Mouse (Mus musculus) cerebellum, adult 8-10 months (tissue): Measurements from ENCODE around the gene Chrnb1.

Source experiments
- DNase-seq: peaks from one replicate; pipeline ENCODE4 v3.0.0; 2022

Gene Chrnb1

DNA sequence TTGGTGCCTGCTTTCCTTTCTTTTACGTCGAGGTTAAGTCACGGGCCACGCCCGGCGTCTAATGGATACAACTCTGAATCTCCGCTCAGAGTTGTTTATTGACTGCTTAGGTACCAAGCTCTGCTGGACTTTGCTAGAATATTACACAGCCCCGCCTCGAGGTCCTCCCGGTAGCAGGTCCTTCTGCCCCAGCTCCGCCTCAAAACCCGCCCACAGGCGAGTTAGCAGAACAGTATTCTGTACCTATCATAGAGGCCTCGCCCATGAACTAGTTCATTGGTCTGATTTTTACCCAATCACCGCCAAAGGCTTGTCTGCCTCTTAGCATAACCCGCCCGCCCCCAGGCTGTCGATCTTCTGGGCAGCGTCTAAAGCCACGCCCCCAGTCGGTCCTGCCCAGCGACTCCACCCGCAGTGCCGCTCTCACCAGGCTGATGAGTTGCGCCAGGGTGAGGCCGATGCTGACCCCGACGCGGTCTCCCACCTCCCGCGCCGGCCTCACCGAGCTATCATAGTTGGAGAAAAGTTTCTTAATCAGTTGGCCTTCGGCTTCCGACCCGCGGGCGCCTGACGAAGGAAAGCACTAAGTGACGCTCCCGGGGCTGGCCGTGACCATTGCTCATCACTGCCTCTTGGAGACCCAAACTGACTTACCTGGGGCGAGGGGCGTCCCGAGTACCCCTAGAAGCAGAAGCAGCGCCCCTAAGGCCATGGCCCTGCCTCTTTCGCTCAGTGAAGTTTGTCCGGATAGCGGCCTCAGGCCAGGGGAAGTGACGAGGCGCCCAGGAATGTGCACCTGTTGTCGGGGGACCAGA is at the start of gene Chrnb1:
Gene Chrnb1, minus strand, starts transcription at position 776 of the 815 bp plus-strand sequence.
- DNase-seq: peak; percentile 84

DNA sequence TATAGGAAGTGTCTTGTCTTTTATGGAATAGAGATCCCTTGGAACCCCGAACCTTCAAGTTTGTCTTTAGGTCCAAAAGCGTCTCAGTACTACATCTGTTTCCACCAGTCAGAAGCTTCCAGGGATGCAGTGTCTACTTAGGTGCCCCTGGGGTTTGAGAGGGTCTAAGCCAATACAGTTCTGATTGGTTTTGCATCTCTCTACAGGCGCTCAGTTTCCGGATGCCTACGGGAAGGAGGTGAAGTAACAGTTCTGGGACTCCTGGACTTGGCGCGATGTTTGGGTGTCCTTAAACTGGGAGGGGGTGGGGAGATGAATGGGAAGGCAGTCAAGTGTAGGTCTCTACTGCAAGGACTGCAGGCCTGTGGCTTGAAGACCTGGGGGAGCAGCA is 43.0 kb upstream of the Chrnb1 start:
- no peak for DNase-seq

DNA sequence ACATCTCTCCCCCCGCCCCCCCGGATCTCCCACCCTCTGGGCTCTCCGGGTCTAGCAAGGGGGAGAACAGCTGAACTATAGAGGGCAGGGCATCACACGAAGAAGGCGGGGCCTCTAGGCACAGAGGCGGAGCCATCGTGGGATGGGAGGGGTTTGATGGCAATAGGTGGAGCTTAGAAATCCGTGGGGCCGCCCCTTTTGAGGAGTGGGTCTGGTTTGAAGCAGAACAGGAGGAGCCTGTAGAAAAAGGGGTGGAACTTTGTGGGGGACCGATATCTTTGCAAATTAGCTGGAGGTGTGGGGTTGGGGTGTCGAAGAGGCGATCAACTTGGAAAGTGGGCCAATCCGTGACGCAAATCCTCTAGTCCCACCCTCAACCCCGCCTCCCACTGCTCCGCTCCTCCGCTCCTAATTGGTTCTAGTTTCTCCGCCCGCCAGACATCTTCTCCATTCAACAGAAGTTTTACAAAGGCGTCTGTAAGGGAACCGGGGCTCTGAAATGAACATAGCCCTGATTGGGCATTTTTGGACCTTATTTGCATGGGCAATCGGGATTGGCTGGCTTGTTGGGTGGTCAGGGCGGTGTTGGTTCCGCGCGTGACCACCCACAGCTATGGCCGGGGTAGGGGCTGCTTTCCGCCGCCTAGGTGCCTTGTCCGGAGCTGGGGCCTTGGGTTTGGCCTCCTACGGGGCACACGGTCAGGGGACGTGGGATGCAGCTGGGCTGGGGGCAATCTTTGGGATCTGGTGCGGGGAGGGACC is 42.4 kb upstream of the Chrnb1 start, which contains the start of gene Tmem256:
Gene Tmem256, plus strand, starts transcription at position 563 of the 762 bp plus-strand sequence.
- DNase-seq: peak; percentile 97

DNA sequence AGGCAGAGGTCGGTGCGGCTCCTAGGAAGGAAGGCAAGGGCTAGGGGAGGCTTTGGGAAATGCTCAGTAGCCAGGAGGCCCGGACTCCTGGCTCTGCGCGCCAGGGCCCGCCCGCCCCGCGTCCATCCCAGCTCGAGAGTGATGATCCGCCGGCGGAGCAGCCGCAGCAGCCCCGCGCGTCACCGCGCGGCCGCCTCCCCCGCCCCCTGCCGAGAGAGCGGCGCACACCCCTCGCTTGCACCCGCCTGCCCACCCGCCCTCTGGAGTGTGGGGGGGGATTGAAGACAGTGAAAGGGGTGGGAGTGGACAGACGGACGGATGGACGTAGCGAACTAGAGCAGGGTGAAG is 41.8 kb upstream of the Chrnb1 start, which contains the start of gene Nlgn2:
Gene Nlgn2, minus strand, starts transcription at position 181 of the 348 bp plus-strand sequence.
- DNase-seq: no peak

DNA sequence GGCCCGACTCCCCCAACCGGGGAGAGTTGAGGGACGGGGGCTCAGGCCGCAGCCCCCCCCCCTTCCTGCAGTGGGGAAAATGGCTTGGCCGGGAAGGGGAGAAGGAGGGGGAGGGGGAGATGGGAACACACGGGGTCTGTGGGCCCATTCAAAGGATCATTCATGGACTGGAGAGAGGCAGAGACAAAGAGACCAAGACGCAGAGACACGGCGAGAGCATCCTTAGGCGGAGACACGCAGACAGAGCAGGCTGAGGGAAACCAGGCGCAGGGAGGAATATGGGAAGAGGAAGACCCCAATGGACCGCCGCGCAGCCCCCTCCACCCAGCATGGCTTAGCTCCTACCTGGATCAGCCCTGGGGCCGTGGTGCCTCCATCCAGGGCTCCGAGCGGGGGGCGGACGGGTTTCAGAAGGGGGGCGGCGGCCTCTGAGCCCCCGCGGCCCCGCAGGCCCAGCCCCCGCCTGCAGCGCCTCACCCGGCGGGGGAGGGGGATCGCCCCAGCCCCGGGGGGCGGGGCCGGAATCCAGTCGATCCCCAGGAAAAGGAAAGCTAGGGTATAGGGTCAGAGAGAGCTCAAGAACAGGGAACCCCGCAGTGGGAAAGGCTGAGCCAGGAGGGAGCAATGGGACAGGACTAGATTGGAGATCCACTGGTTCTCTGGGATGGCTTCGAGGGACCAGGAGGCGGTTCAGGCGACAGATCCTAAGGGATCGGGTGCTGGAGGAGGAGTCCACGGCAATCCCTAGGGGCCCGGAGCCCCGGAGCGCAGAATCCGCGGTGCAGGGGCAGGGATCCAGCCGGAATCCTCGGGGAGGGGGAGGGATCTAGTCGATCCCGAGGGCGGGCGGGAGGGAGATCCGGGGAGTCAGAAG is 41.2 kb upstream of the Chrnb1 start:
- DNase-seq: peak; percentile 67

DNA sequence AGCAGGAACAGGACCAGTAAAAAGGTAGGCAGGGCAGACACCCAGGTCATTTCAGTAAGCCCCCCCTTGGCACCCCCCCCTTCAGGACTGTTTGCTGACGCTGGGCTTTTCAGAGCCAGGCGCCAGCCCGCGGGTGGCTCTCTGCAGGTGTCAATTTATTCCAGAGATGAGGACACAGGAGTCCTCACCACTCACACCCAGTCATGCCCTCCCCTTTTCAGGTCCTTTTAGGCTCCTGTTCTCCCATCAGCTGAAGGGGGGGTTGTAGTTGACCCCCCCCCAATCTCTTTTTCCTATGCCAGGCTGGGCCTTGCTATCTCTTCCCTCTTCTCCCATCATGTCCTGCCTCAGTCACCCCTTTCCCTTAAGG is 40.2 kb upstream of the Chrnb1 start:
- DNase-seq: no peak

DNA sequence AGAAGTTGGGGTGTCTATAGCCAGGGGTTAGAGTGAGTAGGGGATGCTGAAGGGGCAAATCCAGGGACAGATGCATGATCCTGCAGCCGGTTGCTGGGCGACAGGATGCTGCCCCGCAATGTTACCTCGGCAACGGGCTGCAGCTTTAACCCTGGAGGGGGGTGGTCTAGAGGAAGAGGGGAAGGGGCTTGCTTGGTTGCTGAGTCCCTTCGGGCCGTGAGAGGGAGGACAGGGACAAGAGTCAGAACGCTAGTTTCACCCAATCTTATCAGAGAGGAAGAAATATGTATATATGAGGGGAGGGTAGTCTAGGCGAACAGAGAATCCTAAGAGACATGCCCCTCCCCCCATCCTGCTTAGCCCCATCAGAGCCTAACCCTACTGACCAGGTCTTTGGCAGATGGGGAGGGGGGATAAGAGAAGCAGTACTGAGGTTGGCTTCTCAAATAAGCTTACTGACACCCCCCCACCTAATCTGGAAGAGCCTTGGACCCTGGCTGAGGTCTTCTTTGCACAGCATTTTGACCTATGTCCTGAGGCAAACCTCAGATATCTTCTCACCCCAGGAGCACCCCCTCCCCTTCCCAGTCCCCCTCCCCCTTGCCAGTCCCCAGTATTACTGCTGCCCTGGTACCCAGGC is 39.7 kb upstream of the Chrnb1 start:
- DNase-seq: no peak

DNA sequence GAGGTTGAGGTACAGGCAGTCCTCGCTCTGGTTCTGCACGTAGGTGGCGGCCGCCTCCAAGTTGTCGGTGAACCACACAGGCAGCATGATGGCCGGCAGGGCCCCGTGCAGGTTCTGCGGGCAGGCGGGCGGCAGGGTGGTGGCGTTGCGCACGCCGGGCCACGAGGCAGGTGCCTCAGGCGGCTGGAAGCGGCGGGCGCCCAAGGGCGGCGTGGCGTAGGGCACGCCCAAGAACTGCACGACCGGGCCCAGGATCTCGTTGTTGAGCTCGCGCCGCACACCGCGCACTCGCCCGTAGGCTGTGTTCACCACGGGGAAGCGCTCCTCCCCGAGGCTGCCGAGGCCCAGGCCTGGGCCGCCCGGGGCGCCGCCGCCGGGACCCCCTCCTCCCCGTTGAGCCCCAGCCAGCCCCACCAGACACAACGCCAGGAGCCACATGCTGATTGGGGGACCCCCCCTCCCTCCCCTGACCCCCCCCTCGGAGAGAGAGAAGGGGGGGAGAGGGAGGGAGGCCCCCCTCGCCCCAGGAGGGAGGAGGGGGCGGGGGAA is 38.3 kb upstream of the Chrnb1 start:
- no peak for DNase-seq

DNA sequence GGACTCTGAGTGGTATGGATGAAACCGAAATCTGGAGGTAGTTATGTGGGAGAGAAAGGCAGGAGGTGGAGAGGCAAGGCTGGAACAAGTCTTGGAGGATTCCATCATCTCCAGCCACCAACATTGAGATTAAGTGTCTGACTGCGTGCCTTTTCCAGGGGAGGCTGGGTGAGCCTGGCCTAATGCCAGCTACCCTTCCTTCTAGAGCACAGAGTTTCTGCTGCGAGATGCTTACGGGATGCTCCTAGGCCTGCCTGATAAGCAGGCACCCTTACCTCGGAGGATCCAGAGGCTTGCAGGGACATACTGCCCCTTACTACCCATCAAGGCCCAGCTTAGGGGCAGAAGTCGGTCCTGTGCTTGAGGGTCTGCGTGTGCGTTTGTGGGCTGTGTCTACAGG is 37.8 kb upstream of the Chrnb1 start:
- no peak for DNase-seq

DNA sequence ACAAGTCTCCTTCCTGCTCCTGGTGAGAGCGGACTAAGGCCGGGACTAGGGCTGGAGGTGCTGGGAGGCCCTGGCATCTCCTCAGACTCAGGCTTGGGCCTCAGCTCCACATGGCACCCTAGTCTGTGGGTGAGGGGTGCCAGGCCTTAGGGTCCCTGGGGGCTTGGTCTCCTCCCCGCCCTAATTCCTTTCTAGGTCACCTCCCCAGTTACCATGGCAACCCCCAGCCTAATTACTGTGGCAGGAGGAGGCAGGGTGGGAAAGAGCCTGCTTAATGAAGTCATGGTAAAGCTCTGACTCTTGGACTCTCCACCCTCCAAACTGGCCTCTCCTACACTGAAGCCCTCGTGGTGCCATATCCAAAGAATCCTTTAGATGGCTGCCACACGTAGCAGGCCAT is 33.1 kb upstream of the Chrnb1 start:
- DNase-seq: no peak

DNA sequence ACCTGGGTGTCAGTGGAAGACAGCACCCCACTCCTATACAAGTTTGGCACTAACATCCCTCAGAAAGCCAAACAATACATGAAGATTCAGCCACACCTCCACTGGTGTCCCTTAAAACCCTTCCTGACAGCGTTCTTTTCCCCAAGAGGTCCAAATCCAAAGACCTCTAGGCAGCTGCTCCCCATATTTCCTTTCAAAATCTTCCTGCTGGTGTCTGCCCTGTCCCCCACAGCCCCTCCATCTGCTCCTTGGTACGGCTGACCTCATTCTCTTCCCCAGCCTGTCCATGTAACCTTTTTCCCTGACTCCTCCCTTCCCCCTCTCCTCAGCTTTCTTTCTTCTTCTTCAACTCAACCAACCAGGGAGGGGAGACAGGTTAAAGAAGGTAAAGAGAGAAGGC is 27.7 kb upstream of the Chrnb1 start:
- DNase-seq: no peak

DNA sequence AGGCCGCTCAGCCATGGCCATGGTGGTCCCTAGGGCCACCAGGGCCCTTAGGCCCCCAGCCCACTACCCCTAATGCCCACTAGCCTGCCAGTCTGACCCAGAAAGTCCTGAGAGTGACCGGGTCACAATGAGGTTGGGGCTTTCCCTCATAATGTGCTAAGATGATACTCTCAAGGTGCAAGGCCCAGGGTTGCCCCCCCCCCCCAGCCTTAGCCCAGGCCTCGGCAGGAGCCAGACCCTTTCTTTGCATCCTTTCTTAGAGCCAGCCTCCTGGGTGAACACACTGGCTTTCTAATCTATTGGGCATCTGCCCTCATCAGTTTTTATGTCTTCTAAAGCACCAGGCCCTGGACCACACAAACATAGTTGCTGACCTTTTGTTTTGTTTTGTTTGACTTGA is 26.3 kb upstream of the Chrnb1 start, which contains the start of gene Spem1:
Gene Spem1, minus strand, starts transcription at position 101 of the 400 bp plus-strand sequence.
- no peak for DNase-seq

DNA sequence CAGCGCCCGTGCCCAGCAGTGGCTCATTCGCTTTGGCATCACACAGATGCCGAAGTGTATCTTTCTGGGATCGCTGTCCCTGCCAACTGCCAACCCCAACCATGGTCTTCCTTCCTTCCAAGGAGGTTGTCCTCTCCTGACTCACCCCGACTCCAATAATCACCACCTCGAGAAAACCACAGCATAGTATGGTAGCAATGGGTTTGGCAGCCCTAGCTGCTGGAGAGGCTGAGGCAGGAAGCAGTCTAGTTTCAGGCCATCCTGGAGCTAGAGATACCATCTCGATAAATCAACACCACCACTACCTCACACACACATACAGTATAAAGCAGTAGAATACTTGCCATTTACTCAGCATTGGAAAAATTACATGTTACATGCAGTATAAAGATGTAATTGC is 23.1 kb upstream of the Chrnb1 start:
- DNase-seq: no peak

DNA sequence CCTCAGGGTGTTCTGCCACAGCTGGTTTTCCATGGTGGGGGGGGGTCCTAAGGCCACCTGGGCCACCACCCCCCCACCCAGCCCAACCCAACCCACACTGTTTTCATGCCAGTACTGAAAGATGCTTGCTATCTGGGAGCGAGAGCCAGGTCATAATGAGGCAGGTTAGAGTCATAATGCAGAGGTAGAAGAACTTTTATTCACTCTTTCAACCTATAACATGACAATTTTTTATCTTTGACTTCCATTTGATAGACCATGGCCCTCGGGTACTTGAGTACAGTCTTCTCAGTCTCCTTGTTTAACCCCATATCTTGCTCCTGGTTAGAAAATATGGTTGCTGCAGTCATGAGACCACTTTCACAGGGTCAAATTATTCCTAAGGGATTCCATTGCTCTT is 22.6 kb upstream of the Chrnb1 start, which contains the start of gene Spem2:
Gene Spem2, minus strand, starts transcription at position 101 of the 400 bp plus-strand sequence.
- DNase-seq: no peak

DNA sequence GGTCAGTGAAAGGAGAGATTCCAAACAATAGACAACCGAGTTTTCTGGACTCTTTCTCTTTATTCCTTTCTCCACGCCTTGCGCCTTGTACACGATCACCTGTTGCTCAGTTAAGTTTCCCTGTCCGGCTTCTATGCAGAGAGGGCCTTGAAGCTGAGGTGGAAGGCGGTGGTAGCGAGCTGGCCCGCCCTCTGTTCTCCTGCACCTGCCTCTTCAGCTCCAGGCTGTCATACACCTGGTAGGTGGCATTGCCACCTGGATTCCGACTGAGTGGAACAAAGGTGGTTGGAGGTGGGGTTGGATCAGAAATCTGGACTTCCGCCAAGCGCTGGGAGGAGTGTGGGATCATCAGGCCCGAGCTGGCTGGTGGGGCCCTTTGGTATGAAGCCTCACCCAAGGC is 20.8 kb upstream of the Chrnb1 start:
- DNase-seq: no peak

DNA sequence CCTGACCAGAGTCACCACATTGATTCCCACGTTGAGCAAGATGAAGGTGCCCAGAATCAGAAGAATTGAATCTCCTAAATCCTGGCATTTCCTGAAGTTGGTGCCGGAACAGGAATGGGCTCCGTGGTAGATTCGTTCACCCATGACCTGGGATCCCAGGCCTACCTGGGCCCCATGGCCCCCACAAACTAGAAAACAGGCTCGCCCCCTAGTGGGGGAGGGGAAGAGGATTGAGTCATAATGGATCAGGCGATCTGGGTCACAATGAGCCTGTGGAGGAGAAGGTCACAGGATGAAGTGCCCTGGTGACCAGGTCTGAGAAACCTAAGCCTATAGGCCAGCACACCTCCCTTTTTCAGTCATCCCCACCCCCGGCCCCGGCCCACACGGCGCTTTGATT is 19.4 kb upstream of the Chrnb1 start, which contains the start of gene Gm39566:
Gene Gm39566, minus strand, starts transcription at position 144 of the 400 bp plus-strand sequence.
- DNase-seq: no peak

DNA sequence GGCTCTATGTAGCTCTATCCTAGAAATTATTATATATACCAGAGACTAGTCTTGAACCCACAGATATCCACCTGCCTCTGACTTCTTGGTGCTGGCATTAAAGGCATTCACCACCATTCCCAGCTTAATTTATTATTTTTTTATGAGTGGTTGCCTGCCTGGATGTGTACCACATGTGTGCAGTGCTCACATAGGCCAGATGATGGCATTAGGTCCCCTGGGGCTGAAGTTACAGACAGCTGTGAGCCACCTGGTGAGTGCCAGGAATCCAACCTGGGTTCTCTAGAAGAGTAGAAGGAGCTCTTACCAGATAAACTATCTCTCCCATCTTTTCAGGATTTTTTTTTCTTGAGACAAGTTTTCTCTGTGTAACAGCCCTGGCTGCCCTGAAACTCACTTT is 14.5 kb upstream of the Chrnb1 start:
- DNase-seq: no peak

DNA sequence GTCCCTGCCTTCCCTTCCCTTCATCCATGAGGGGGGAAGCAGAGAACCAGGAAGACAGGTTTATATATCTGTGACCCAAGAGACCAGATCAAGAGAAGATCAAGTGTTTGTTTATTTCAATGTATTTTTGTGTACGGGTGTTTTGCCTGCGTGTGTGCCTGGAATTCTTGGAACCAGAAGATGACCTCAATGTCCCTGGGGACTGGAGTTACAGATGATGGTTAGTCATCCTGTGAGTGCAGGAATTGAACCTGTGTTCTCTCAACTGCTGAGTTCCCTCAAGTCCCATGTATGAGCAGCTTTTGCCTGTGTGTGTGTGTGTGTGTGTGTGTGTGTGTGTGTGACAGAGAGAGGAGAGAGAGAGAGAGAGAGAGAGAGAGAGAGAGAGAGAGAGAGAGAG is 11.9 kb upstream of the Chrnb1 start:
- no peak for DNase-seq

DNA sequence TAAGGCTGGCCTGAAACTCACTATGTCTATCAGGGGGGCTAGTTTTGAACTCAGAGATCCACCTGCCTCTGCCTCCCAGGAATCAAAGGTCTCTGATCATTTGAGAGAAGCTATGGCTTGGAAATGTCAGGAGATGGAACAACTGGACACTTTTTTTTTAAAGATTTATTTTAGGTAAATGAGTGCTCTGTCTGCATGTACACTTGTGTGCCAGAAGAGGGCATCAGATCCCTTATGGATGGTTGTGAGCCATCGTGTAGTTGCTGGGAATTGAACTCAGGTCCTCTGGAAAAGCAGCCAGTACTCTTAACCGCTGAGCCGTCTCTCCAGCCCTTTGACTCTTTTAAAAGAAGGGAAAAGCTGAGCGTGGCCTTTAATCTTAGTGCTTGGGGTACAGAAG is 10.6 kb upstream of the Chrnb1 start:
- DNase-seq: no peak

DNA sequence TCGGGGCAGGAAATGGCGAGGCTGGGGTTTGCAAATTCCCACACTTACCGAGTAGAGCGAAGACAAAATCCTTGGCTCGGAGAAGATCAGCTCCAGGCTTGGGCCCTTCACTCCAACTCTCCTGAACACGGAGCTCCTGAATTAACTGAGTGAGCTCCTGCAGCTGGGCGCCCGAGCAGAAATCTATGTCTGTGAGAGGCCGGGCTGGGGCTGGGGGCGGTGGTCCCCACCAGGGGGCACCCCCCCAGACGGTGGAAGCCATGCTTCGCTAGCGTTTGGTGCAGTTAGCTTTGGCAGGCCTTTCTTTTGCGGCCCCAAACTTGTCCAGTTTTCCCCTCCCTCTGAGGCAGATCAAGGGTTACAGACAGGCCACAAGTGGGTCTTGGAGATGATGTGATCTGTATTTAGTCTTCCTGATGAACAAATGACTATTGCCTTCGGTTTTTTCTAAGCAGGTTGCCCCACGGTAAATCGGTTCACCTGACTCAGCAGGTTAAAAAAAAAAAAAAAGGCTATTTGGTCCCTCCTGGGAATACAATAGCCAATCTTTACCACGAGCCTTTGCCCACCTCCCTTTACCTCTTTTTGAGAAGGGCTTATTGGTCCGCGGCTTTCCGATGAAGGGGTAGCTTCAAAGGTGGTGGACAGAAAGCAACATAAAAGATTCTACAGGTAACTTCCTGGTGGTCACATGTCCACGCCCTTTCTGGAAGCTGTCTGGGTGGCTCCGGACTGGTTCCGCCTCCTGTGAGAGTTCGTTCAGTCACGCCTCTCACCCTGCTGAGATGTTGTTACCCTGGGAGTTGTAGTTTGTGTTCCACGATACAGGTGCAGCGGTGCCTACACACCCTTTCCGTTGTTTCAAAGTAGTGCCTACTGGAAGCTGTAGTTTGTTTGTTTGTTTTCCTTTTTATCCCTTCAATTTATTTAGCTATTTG is 9.5 kb upstream of the Chrnb1 start, which contains the start of gene Tmem102:
Gene Tmem102, minus strand, starts transcription at position 653 of the 938 bp plus-strand sequence.
- DNase-seq: no peak

DNA sequence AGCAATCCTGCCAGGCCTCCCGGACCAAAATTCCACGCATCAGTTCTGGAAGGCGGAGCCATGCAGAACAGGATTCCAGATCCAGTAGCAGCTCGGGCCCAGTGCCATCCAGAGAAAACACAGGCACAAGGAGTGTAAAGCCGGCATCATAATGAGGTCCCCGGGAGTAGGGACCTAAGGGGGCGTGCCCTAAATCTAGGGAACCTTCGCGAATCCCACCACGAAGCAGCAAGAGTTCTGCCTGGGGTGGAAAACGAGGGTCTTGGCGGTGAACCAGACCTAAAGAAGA is 8.9 kb upstream of the Chrnb1 start:
- no peak for DNase-seq
